Mouse (Mus musculus) embryo, embryonic 11.5 days (tissue): Measurements from ENCODE around the gene Zfp969.
"Not testable (repeated sequence)": the region's sequence is repeated elsewhere in the genome, so short reads cannot be mapped to it uniquely, and the experiment has no call there.

Experiments used
- DNase-seq: peaks from one replicate; pipeline ENCODE4 v3.0.0-alpha.2; 2012; ENCODE audit warnings: low read depth, low spot score

Gene Zfp969

DNA sequence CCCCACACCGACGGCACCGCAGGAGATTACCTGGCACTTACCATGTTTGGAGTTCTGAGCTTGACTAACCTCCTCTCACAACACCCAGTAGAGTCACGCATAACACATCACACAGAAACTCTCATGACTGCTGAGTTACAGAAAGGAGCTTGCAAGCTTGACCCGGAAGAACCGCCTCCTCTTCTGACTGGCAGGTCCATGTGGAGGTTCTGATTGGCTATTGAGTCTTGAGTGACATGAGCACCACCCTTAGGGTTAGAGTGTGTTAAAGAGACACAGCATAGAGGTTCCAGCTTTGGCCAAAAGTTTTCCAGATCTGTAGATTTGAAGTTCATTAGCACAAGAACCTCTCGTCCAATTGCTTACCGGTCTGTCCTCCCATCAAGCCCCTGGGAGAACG, at the start of gene Zfp969:
TSS of gene Zfp969 (minus strand) at position 101 of the 400 bp plus-strand sequence.
- DNase-seq, result not testable (repeated sequence)

GRCm38 (mm10) chr2:175741237-175741636, 37.8 kb upstream of the Zfp969 start, which contains the start of gene Gm2007:
Gene Gm2007 (plus strand): TSS chr2:175741537.
- not testable (repeated sequence) for DNase-seq

- DNase-seq, result not testable (repeated sequence)
These were observed 59.8 kb downstream of the Zfp969 start, which contains the start of gene Gm11007 for GRCm38 (mm10) chr2:175643678-175644077. Gene Gm11007 (plus strand): TSS chr2:175643978.
